Mouse (Mus musculus): Measurements from ENCODE around the gene B3gnt3. TPM values are rescaled to one million over a fixed set of nuclear protein-coding genes. Genes with fewer than 3 reads are reported as not detected.

The B3gnt3 gene
- polyA plus RNA-seq, 1 experiment from 2014 or later, result 0.51 TPM

Other genes starting within 250 kb of the B3gnt3 start
- 76.6 and 76.7 TPM in 2 replicates for gene Abhd8, start 238.1 kb downstream of the B3gnt3 start, polyA plus RNA-seq (2014; fragmentation: Nextera tagmentation; extraction: Ambion mirVana)
- gene Mrpl34, start 236.8 kb downstream of the B3gnt3 start, polyA plus RNA-seq (2014; fragmentation: Nextera tagmentation; extraction: Ambion mirVana), result 186 TPM in 2 replicates
- gene Dda1, start 232.6 kb downstream of the B3gnt3 start, polyA plus RNA-seq (2014; fragmentation: Nextera tagmentation; extraction: Ambion mirVana), result 133 and 146 TPM in 2 replicates
- 5.7 and 9.3 TPM in 2 replicates for gene Ano8, start 215.8 kb downstream of the B3gnt3 start, polyA plus RNA-seq (2014; fragmentation: Nextera tagmentation; extraction: Ambion mirVana)
- gene Gtpbp3, start 213.7 kb downstream of the B3gnt3 start, polyA plus RNA-seq (2014; fragmentation: Nextera tagmentation; extraction: Ambion mirVana), result 7.9 and 10.8 TPM in 2 replicates
- 42.5 and 43.4 TPM in 2 replicates for gene Plvap, start 190.0 kb downstream of the B3gnt3 start, polyA plus RNA-seq (2014; fragmentation: Nextera tagmentation; extraction: Ambion mirVana)
- 0.29 TPM in 1 of 2 replicates, not detected in the other for gene Ccdc194, start 176.1 kb downstream of the B3gnt3 start, polyA plus RNA-seq (2014; fragmentation: Nextera tagmentation; extraction: Ambion mirVana)
- 3.1 and 4.9 TPM in 2 replicates for gene Bst2, start 164.3 kb downstream of the B3gnt3 start, polyA plus RNA-seq (2014; fragmentation: Nextera tagmentation; extraction: Ambion mirVana)
- 50.1 and 62.8 TPM in 2 replicates for gene Mvb12a, start 158.9 kb downstream of the B3gnt3 start, polyA plus RNA-seq (2014; fragmentation: Nextera tagmentation; extraction: Ambion mirVana)
- 0.15 TPM in 1 of 2 replicates, not detected in the other for gene Tmem221, start 142.9 kb downstream of the B3gnt3 start, polyA plus RNA-seq (2014; fragmentation: Nextera tagmentation; extraction: Ambion mirVana)
- gene Nxnl1, start 135.2 kb downstream of the B3gnt3 start, polyA plus RNA-seq (2014; fragmentation: Nextera tagmentation; extraction: Ambion mirVana), result not detected in 2 replicates
- 18.4 and 19.1 TPM in 2 replicates for gene Slc27a1, start 132.9 kb downstream of the B3gnt3 start, polyA plus RNA-seq (2014; fragmentation: Nextera tagmentation; extraction: Ambion mirVana)
- 218 and 238 TPM in 2 replicates for gene Pgls, start 109.6 kb downstream of the B3gnt3 start, polyA plus RNA-seq (2014; fragmentation: Nextera tagmentation; extraction: Ambion mirVana)
- gene Fam129c, start 104.1 kb downstream of the B3gnt3 start, polyA plus RNA-seq (2014; fragmentation: Nextera tagmentation; extraction: Ambion mirVana), result 3.2 and 4.3 TPM in 2 replicates
- 41.8 and 48.6 TPM in 2 replicates for gene Colgalt1, start 90.8 kb downstream of the B3gnt3 start, polyA plus RNA-seq (2014; fragmentation: Nextera tagmentation; extraction: Ambion mirVana)
- 6.5 and 6.6 TPM in 2 replicates for gene Unc13a, start 30.0 kb downstream of the B3gnt3 start, polyA plus RNA-seq (2014; fragmentation: Nextera tagmentation; extraction: Ambion mirVana)
- gene Jak3, start 25.5 kb downstream of the B3gnt3 start, polyA plus RNA-seq (2014; fragmentation: Nextera tagmentation; extraction: Ambion mirVana), result 2.3 TPM in 2 replicates
- gene Insl3, start 12.6 kb downstream of the B3gnt3 start, polyA plus RNA-seq (2014; fragmentation: Nextera tagmentation; extraction: Ambion mirVana), result not detected in 2 replicates
- 21.3 and 23.2 TPM in 2 replicates for gene Fcho1, start 23.9 kb upstream of the B3gnt3 start, polyA plus RNA-seq (2014; fragmentation: Nextera tagmentation; extraction: Ambion mirVana)
- gene Zfp709, start 180.2 kb upstream of the B3gnt3 start, polyA plus RNA-seq (2014; fragmentation: Nextera tagmentation; extraction: Ambion mirVana), result 5.8 and 6.2 TPM in 2 replicates
- 9.5 and 9.7 TPM in 2 replicates for gene Zfp882, start 206.8 kb upstream of the B3gnt3 start, polyA plus RNA-seq (2014; fragmentation: Nextera tagmentation; extraction: Ambion mirVana)
- 39.6 and 40.5 TPM in 2 replicates for gene Zfp617, start 206.8 kb upstream of the B3gnt3 start, polyA plus RNA-seq (2014; fragmentation: Nextera tagmentation; extraction: Ambion mirVana)
- 29.0 and 31.2 TPM in 2 replicates for gene Zfp961, start 249.2 kb upstream of the B3gnt3 start, polyA plus RNA-seq (2014; fragmentation: Nextera tagmentation; extraction: Ambion mirVana)